ENCODE assay signal across 9 mouse cellular contexts in the genomic region with DNA sequence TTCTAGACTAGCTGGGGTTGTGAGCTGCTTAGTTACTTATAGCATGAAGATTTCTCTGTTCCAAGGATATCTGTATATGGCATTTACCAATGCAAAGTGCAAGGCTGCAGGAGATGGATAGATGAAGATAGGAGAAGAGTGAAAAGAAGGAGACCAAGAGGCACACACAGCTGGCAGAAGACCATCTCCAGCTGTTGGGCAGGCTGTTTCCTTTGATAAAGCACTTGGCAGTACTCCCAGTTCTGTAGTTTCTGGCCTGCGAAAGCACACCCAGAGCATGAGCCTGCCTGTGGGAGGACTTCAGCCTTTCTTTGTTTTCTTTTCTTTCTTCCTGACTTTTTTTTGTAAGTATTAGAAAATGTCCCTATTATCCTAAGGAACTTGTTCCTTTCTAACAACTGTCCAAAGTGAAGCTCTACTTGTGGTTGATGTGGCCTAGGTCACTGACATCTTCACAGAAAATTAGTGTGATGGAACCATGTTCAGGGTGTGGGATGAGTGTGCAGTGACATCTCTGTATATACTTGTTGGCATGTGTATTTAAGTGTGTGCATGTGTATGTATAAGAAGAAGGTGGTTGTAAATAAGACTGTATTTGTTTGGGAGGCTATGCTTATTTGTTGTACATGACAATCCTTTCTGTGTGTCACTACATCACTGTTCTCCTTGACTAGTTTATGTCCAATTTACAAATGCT. TPM values are rescaled to one million over a fixed set of nuclear protein-coding genes. Genes with fewer than 3 reads are reported as not detected.
DNase-seq lines count a peak whose midpoint lies in the region; ATAC-seq lines count a peak whose summit lies in the region.
"Had no signal": no experiment of that assay in that cellular context is flagged by ENCODE, and none has a peak within 500 bp of the region (broad histone marks: within the 10 kb centered on the region; RNA-seq: fewer than 3 reads in every experiment).

No protein-coding gene starts in this region.

- H3K4me1 ChIP-seq in liver, embryonic 15.5 days (replicated peaks), result 0 out of 2 replicates have a peak, but pooled peaks cover 9% of the 10 kb centered on the region
- H3K4me1 ChIP-seq: midbrain, embryonic 12.5 days had no signal

- H3K4me2 ChIP-seq in liver, embryonic 15.5 days, result no peak overlapping the region
- H3K4me2 ChIP-seq: midbrain, embryonic 12.5 days had no signal

- no peak overlapping the region for H3K27ac ChIP-seq in liver, embryonic 15.5 days (replicated peaks)
- H3K27ac ChIP-seq: midbrain, embryonic 12.5 days had no signal

- WGBS in liver, embryonic 15.5 days (ENCODE audit: insufficient replicate concordance), result 30% methylated on average over 1 of the region's 1 CpGs

- H3K9ac ChIP-seq in liver, embryonic 15.5 days, result no peak overlapping the region
- H3K9ac ChIP-seq: midbrain, embryonic 12.5 days had no signal

- no peaks in the 10 kb centered on the region; the same call in 1 of the 2 replicates for H3K27me3 ChIP-seq in liver, embryonic 15.5 days

- DNase-seq in adrenal gland, adult 2 months, result peak; percentile 40
- DNase-seq in adrenal gland, adult 18-20 months (ENCODE audit: low spot score in 2 of 2), result no peak
- peak; percentile 49 for DNase-seq in ovary, adult 18-20 months (ENCODE audit: low spot score)
- DNase-seq in ovary, postnatal 10 days (ENCODE audit: low spot score), result no peak
- DNase-seq in testis, postnatal 14 days (ENCODE audit: low spot score), result peak; percentile 58
- no peak for DNase-seq in Muller cell, postnatal 12 days (ENCODE audit: inconsistent ontology term)
- no peak for DNase-seq in embryo, embryonic 10 days (ENCODE audit: low spot score)

- no peaks in the 10 kb centered on the region for H3K36me3 ChIP-seq in liver, embryonic 15.5 days (replicated peaks)
- H3K36me3 ChIP-seq: midbrain, embryonic 12.5 days had no signal

- no peaks in the 10 kb centered on the region for H3K9me3 ChIP-seq in liver, embryonic 15.5 days (replicated peaks)
- H3K9me3 ChIP-seq: midbrain, embryonic 12.5 days had no signal

- ATAC-seq in liver, embryonic 15.5 days (ENCODE audit: insufficient read depth), result peak; percentile 67

- no peak overlapping the region for H3K4me3 ChIP-seq in liver, embryonic 15.5 days (replicated peaks)
- H3K4me3 ChIP-seq: midbrain, embryonic 12.5 days had no signal

RNA-seq across cellular contexts. Expression of gene Tsc22d3, which starts 32.6 kb away (rescaled TPM):
- 100 to 1,000 TPM in 1 of 2 experiments, 10 to 100 TPM in 1; 77.4 to 136 TPM for total RNA-seq in adrenal gland, adult 2 months (2021)
- polyA plus RNA-seq in adrenal gland, adult 2 months (2012; rRNA removed), result 53.1 and 71.8 TPM in 2 replicates
- 100 to 1,000 TPM; 116 to 148 TPM for total RNA-seq in adrenal gland, adult 18-20 months (2021)
- polyA plus RNA-seq in liver, embryonic 15.5 days (2015; fragmentation: Nextera tagmentation; extraction: Ambion mirVana), result 18.1 and 19.9 TPM in 2 replicates

Comparison
In these comparisons a context has a peak if more than half of its experiments do, and no peak if none do; other contexts are left out.
1. DNase-seq: peak in adrenal gland, adult 2 months (single experiment), ovary, adult 18-20 months (single experiment) and testis, postnatal 14 days (single experiment); none in adrenal gland, adult 18-20 months (0 of 2), ovary, postnatal 10 days (single experiment), Muller cell, postnatal 12 days (single experiment) and embryo, embryonic 10 days (single experiment).